Mouse (Mus musculus) limb, embryonic 11.5 days (tissue): ENCODE data around the gene Wiz. TPM values are rescaled to one million over a fixed set of nuclear protein-coding genes. Genes with fewer than 3 reads are reported as not detected.
A peak's percentile ranks its signal among the peaks of the same experiment; 100 is the strongest.

Source experiments
- ATAC-seq: fragments of 200-750 bp; cut with Nextera tagmentation; 2 replicates; pipeline ENCODE4 v1.8.0; 2017; ENCODE audit warnings: low read depth; ENCODE audit not compliant: insufficient number of reproducible peaks, low FRiP score, low TSS enrichment
- DNase-seq: peaks from one replicate; pipeline ENCODE4 v3.0.0-alpha.2; 2015; ENCODE audit warnings: low spot score
- H3K27ac ChIP-seq: fragments of 300-500 bp; sonication (generic); replicated peaks from 2 replicates; pipeline ENCODE4 v1.5.1; 2014; ENCODE audit warnings: low read depth, mild to moderate bottlenecking, low read length
- H3K27me3 ChIP-seq: fragments of 300-500 bp; sonication (generic); 2 replicates; pipeline ENCODE4 v1.6.1; 2014; ENCODE audit warnings: mild to moderate bottlenecking, low read length, mixed read lengths; ENCODE audit not compliant: control insufficient read depth, insufficient read depth
- H3K36me3 ChIP-seq: fragments of 300-500 bp; sonication (generic); 2 replicates; pipeline ENCODE4 v1.6.1; 2014; ENCODE audit warnings: mild to moderate bottlenecking, low read length, moderate library complexity, mixed read lengths; ENCODE audit not compliant: control insufficient read depth, insufficient read depth
- H3K4me1 ChIP-seq: fragments of 300-500 bp; sonication (generic); 2 replicates; pipeline ENCODE4 v1.6.1; 2014; ENCODE audit warnings: low read length, mixed read lengths; ENCODE audit not compliant: control insufficient read depth, insufficient read depth
- H3K4me2 ChIP-seq: fragments of 300-500 bp; sonication (generic); 2 replicates; pipeline ENCODE4 v1.6.1; 2014; ENCODE audit warnings: low read depth, mild to moderate bottlenecking, moderate library complexity; ENCODE audit not compliant: severe bottlenecking
- H3K4me3 ChIP-seq: fragments of 300-500 bp; sonication (generic); 2 replicates; pipeline ENCODE4 v1.5.1; 2014; ENCODE audit warnings: low read depth, low read length
- H3K9ac ChIP-seq: fragments of 300-500 bp; sonication (generic); 2 replicates; pipeline ENCODE4 v1.6.1; 2014; ENCODE audit warnings: mild to moderate bottlenecking, low read length
- H3K9me3 ChIP-seq: fragments of 300-500 bp; sonication (generic); 2 replicates; pipeline ENCODE4 v1.6.1; 2016; ENCODE audit warnings: low read length; ENCODE audit not compliant: control insufficient read depth
- WGBS: fragments of 180-500 bp; shearing (Covaris S2); extraction: QIAGEN DNeasy Blood & Tissue Kit; methylation state at CpG from one replicate; pipeline ENCODE4 v1.1.7; 2014; 5-methylcytosine and 5-hydroxymethylcytosine counted together
- polyA plus RNA-seq: library from polyadenylated mRNA; unstranded; fragments of >200 nt; fragmentation: Nextera tagmentation; extraction: Ambion mirVana; gene quantifications from 2 replicates; pipeline ENCODE4 v1.2.1, GENCODE M21; 2014

Gene Wiz
- polyA plus RNA-seq: 39.7 and 42.7 TPM in 2 replicates

DNA sequence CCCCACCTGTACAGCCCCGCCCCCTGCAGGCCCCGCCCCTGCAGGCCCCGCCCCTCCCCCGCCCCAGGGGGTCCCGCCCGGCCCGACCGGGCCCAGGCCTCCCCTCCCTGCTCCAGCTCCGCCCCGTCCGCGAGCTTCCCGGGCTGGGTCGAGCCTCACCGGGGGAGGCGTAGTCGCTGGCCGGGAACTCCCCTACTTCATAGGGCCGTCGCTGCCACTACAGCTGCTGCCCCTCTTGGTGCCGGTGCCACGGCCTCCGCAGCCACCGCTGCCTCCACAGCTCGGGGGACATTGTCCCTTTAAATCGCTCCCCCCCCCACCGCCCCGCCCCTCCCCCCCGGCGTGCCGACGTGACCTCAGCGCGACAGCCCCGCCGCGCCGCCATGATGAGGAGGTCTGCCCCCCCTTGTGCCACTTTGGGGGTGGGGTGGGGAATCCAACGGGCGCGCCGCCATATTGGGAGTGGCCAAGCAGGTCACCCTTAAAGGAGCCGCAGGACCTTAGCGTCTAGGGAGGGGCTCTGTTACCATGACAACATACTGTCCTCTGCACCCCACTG lies at the start of gene Wiz:
Gene Wiz, minus strand, starts transcription at position 339 of the 559 bp plus-strand sequence.
- WGBS: 0% methylated on average over 22 of the region's 44 CpGs
- H3K27me3 ChIP-seq: peaks cover 29% of the 10 kb centered on the region
- DNase-seq (peak; percentile 95), ATAC-seq (peak; percentile 87)
- peak within 1 kb of the TSS; percentile 60 for H3K4me3 ChIP-seq
- H3K36me3 ChIP-seq: no peaks in the 10 kb centered on the region
- H3K27ac ChIP-seq: no peak within 1 kb of the TSS
- H3K9me3 ChIP-seq: no peaks in the 10 kb centered on the region
- H3K9ac ChIP-seq: peak within 1 kb of the TSS; percentile 73
- H3K4me1 ChIP-seq: 0 out of 2 replicates have a peak, but pooled peaks cover 2% of the 10 kb centered on the region
- H3K4me2 ChIP-seq: peak within 1 kb of the TSS; percentile 71

DNA sequence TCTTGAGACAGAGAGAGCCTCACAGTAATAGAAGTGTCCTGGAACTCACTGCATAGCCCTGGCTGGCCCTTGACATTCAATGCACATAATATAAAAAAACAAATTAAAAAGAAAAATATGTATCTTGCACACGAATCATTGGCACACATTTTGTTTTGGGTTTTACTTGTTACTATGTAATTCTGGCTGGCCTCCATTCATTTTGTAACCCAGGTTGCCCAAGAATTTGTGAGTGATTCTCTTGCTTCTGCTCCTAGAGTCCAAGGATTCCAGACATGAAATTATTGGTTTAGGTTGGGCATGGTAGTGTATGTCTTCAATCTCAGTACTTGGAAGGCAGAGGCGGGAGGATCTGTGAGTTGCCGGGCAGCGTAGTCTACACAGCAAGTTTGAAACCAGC lies 47.9 kb upstream of the Wiz start:
- no peak overlapping the region for H3K9ac ChIP-seq
- 95% methylated on average over 4 of the region's 4 CpGs for WGBS
- no peak overlapping the region for H3K4me2 ChIP-seq
- no peaks in the 10 kb centered on the region for H3K4me1 ChIP-seq
- no peaks in the 10 kb centered on the region for H3K27me3 ChIP-seq
- no peak overlapping the region for H3K27ac ChIP-seq
- DNase-seq: no peak
- no peaks in the 10 kb centered on the region for H3K36me3 ChIP-seq
- no peak overlapping the region for H3K4me3 ChIP-seq
- no peak for ATAC-seq
- H3K9me3 ChIP-seq: no peaks in the 10 kb centered on the region

DNA sequence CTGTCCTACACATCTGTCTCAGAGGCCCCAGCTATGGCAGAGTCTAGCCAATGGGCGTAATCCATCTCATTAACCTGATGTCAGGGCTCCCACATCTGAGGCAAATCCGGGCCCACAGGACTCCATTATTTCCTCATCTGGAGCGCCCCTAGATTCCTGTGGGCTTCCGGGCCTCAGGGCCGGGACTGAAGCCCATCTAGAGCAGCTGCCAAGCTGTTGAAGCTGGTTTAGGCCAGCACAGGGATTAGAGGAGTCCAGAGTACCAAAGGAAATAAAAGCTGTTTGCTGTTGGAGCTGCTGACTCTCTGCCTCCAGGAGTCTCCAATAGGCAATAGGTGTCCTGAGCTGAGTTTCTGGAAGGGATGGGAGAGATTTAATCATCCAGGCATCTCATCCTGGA lies 45.9 kb upstream of the Wiz start:
- no peak overlapping the region for H3K4me2 ChIP-seq
- no peaks in the 10 kb centered on the region for H3K4me1 ChIP-seq
- H3K27me3 ChIP-seq: no peaks in the 10 kb centered on the region
- no peak overlapping the region for H3K9ac ChIP-seq
- WGBS: 67% methylated on average over 5 of the region's 5 CpGs
- DNase-seq (no peak), ATAC-seq (no peak)
- no peaks in the 10 kb centered on the region for H3K9me3 ChIP-seq
- H3K36me3 ChIP-seq: no peaks in the 10 kb centered on the region
- no peak overlapping the region for H3K4me3 ChIP-seq
- H3K27ac ChIP-seq: no peak overlapping the region

DNA sequence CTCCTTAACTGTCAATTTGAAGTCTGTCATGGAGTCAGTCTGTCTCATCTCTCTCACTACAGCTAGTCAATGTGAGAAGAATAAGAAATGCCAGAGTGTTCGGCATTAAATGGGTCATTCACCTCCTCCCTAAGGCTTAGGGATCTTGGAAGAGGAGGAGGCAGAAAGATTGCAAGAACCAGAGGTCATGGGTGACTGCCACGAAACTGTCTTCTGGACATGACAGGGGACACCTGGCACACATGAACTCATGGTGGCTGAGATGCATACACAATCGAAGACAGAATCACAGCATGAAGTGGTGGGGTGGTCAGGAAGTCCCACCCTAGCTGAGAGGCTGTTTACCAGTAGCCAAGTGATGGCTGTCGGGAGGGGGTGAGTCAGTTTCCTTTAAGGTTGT lies 45.1 kb upstream of the Wiz start:
- WGBS: 71% methylated on average over 4 of the region's 4 CpGs
- DNase-seq (no peak), ATAC-seq (no peak)
- H3K27ac ChIP-seq: no peak overlapping the region
- no peaks in the 10 kb centered on the region for H3K27me3 ChIP-seq
- H3K36me3 ChIP-seq: no peaks in the 10 kb centered on the region
- no peaks in the 10 kb centered on the region for H3K9me3 ChIP-seq
- H3K4me1 ChIP-seq: no peaks in the 10 kb centered on the region
- no peak overlapping the region for H3K4me2 ChIP-seq
- no peak overlapping the region for H3K4me3 ChIP-seq
- no peak overlapping the region for H3K9ac ChIP-seq

DNA sequence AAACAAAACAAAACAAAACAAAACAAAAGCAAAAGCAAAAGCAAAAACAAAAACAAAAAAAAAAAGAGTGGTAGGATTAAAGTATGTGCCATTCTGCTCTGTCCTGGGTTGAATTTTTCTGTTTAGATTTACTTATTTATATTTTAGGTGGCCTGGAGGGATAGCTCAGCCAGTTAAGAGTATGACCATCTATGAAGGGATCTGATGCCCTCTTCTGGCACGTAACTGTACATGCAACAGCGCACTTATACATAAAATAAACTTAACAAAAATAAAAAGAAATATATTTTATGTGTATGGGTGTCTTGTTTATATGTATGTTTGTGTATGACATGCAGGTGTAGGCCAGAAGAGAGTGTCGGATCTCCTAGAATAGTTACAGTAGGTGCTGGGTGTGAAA lies 42.7 kb upstream of the Wiz start:
- Histone ChIP-seq H3K4me1 (no peaks in the 10 kb centered on the region), H3K9me3 (no peaks in the 10 kb centered on the region), H3K36me3 (no peaks in the 10 kb centered on the region), H3K27ac (no peak overlapping the region), H3K4me3 (no peak overlapping the region), H3K4me2 (no peak overlapping the region), H3K27me3 (no peaks in the 10 kb centered on the region), H3K9ac (no peak overlapping the region)
- no peak for ATAC-seq
- DNase-seq: no peak
- WGBS: 61% methylated on average over 3 of the region's 3 CpGs

DNA sequence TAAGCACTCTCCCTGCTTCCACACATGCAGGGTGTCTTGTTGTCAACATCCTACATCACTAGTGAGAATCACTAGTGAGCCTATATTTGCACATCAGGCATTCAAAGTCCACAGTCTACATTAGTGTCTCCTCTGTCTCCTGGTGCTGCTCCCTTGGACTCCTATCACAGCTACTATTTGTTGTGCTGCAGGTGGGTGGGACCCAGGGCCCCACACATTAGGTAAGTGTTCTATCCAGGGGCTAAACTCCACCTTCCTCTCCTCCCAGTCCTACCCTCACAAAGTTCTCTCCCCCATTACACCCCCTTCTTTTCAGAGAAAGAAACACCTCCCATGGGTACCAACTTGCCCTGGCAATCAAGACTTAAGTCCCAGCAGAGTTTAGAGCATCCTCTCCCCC lies 37.4 kb upstream of the Wiz start:
- Histone ChIP-seq H3K9me3 (no peaks in the 10 kb centered on the region), H3K36me3 (no peaks in the 10 kb centered on the region), H3K4me2 (no peak overlapping the region), H3K4me3 (no peak overlapping the region), H3K27ac (no peak overlapping the region), H3K27me3 (no peaks in the 10 kb centered on the region), H3K4me1 (no peaks in the 10 kb centered on the region), H3K9ac (no peak overlapping the region)
- ATAC-seq (no peak), DNase-seq (no peak)

DNA sequence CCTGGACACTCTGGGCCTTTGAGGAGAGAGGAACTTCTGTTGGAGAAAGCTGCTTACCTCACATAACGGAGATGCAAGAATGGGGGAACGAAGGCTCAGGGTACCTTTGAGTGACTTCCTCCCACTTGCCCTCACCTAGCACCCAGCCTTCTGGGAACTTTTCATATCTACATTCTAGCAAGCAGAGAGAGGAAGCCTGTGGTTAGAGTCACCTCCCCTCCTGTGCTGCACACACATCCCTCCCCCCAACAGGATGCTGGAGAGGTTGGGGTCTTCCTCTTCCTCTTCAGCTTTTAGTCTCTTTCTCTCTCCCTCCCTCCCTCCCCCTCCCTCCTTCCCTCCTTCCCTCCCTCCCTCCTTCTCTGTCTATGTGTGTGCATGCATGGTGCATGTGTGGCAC lies 34.8 kb upstream of the Wiz start, which contains the start of gene Pglyrp2:
Gene Pglyrp2, minus strand, starts transcription at position 134 of the 400 bp plus-strand sequence.
- Histone ChIP-seq H3K4me2 (no peak within 1 kb of the TSS), H3K9me3 (no peaks in the 10 kb centered on the region), H3K9ac (no peak within 1 kb of the TSS), H3K4me1 (no peaks in the 10 kb centered on the region), H3K27ac (no peak within 1 kb of the TSS), H3K4me3 (no peak within 1 kb of the TSS), H3K36me3 (no peaks in the 10 kb centered on the region), H3K27me3 (no peaks in the 10 kb centered on the region)
- ATAC-seq: no peak
- no peak for DNase-seq
- 91% methylated on average over 2 of the region's 2 CpGs for WGBS

DNA sequence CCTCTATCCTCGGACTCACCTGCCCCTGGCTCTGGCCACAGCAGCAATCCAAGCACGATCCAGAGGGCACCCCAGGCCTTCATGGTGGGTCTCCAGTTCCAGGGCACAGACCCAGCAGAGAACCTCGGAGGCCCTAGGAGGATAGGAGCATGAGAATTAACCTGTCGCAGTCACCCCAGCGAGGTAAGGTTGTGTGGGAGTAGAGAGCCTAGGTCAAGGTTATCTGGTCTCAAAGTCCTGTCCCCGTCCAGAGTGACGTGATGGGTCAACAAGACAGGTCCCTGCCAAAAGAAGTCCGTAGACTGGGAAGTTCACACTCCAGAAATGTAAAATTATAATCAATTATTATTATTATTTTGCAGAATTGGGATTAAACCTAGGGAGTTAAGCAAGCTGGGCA lies 31.5 kb upstream of the Wiz start:
- H3K9me3 ChIP-seq: no peaks in the 10 kb centered on the region
- peaks cover 8% of the 10 kb centered on the region for H3K27me3 ChIP-seq
- H3K36me3 ChIP-seq: no peaks in the 10 kb centered on the region
- H3K4me2 ChIP-seq: no peak overlapping the region
- no peak overlapping the region for H3K27ac ChIP-seq
- 83% methylated on average over 8 of the region's 8 CpGs for WGBS
- no peak overlapping the region for H3K9ac ChIP-seq
- H3K4me1 ChIP-seq: no peaks in the 10 kb centered on the region
- no peak overlapping the region for H3K4me3 ChIP-seq
- DNase-seq (no peak), ATAC-seq (no peak)

DNA sequence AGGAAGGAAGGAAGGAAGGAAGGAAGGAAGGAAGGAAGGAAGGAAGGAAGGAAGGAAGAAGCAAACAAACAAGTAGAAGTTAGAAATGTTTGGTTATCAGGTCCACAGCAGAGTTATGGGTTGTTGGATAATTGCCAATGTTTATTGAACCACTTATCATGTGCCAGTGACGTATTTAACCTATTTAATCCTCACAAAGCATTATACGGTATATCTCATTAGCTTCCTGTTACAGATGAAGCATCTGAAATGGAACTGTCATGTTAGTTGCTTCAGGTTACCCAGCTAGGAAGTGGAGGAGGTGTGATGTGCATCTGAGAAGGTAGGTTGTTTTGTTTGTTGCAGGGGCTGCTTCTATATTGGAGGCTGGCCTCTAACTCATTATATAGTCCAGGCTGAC lies 30.8 kb upstream of the Wiz start:
- Histone ChIP-seq H3K27ac (no peak overlapping the region), H3K9ac (no peak overlapping the region), H3K27me3 (peaks cover 16% of the 10 kb centered on the region), H3K9me3 (no peaks in the 10 kb centered on the region), H3K4me3 (no peak overlapping the region), H3K4me2 (no peak overlapping the region), H3K36me3 (no peaks in the 10 kb centered on the region), H3K4me1 (no peaks in the 10 kb centered on the region)
- no peak for DNase-seq
- ATAC-seq: no peak
- 78% methylated on average over 2 of the region's 2 CpGs for WGBS
